Mouse (Mus musculus) central nervous system, embryonic 14 days (tissue): ENCODE measurements around the gene Defb20. TPM values are rescaled to one million over a fixed set of nuclear protein-coding genes. Genes with fewer than 3 reads are reported as not detected.

Experiments
- polyA plus RNA-seq: library from polyadenylated mRNA; depleted of rRNA; stranded (reverse); fragments of >200 nt; gene quantifications from 2 replicates; pipeline ENCODE4 v1.2.3, GENCODE M21; 2012; rRNA removed

The Defb20 gene
- polyA plus RNA-seq, result 0.09 TPM in 1 of 2 replicates, not detected in the other

GRCm38 (mm10) chr2:152476763-152477162, at the start of gene Defb20:
Gene Defb20 (plus strand): TSS chr2:152477063.

GRCm38 (mm10) chr2:152464570-152465150, 12.2 kb upstream of the Defb20 start, which contains the start of gene Defb23:
Gene Defb23 (minus strand): TSS chr2:152464620.

GRCm38 (mm10) chr2:152490038-152490437, 13.2 kb downstream of the Defb20 start, which contains the start of gene Defb22:
Gene Defb22 (minus strand): TSS chr2:152490138.

GRCm38 (mm10) chr2:152511592-152511991, 34.7 kb downstream of the Defb20 start, which contains the start of gene Defb26:
Gene Defb26 (minus strand): TSS chr2:152511692.

GRCm38 (mm10) chr2:152517981-152518380, 41.1 kb downstream of the Defb20 start, which contains the start of gene Defb28:
Gene Defb28 (plus strand): TSS chr2:152518255.

Other genes starting within 250 kb of the Defb20 start
- 43.8 and 46.3 TPM in 2 replicates for gene Tbc1d20, start 183.2 kb upstream of the Defb20 start, polyA plus RNA-seq
- 255 and 263 TPM in 2 replicates for gene Rbck1, start 144.4 kb upstream of the Defb20 start, polyA plus RNA-seq
- 0.37 and 0.63 TPM in 2 replicates for gene Trib3, start 133.0 kb upstream of the Defb20 start, polyA plus RNA-seq
- gene Nrsn2, start 100.4 kb upstream of the Defb20 start, polyA plus RNA-seq, result 21.5 and 24.8 TPM in 2 replicates
- 84.0 and 84.5 TPM in 2 replicates for gene Sox12, start 79.0 kb upstream of the Defb20 start, polyA plus RNA-seq
- 20.1 and 21.6 TPM in 2 replicates for gene Zcchc3, start 62.0 kb upstream of the Defb20 start, polyA plus RNA-seq
- 2.2 and 2.6 TPM in 2 replicates for gene 6820408C15Rik, start 61.5 kb upstream of the Defb20 start, polyA plus RNA-seq
- not detected in 2 replicates for gene Defb23, start 12.4 kb upstream of the Defb20 start, polyA plus RNA-seq
- gene Defb22, start 13.1 kb downstream of the Defb20 start, polyA plus RNA-seq, result not detected in 2 replicates
- not detected in 2 replicates for gene Defb26, start 34.6 kb downstream of the Defb20 start, polyA plus RNA-seq
- not detected in 2 replicates for gene Defb28, start 41.2 kb downstream of the Defb20 start, polyA plus RNA-seq
- not detected in 2 replicates for gene Defb29, start 63.0 kb downstream of the Defb20 start, polyA plus RNA-seq
- gene Gm17416, start 92.3 kb downstream of the Defb20 start, polyA plus RNA-seq, result not detected in 2 replicates
- gene Defb21, start 95.7 kb downstream of the Defb20 start, polyA plus RNA-seq, result not detected in 2 replicates
- gene Defb19, start 103.2 kb downstream of the Defb20 start, polyA plus RNA-seq, result not detected in 2 replicates
- gene Defb45, start 122.3 kb downstream of the Defb20 start, polyA plus RNA-seq, result not detected in 2 replicates
- not detected in 2 replicates for gene Defb36, start 127.3 kb downstream of the Defb20 start, polyA plus RNA-seq
- not detected in 2 replicates for gene Defb25, start 146.0 kb downstream of the Defb20 start, polyA plus RNA-seq
- 0.41 and 0.84 TPM in 2 replicates for gene Rem1, start 149.9 kb downstream of the Defb20 start, polyA plus RNA-seq
- 172 and 175 TPM in 2 replicates for gene H13, start 192.4 kb downstream of the Defb20 start, polyA plus RNA-seq
- 25.2 and 27.7 TPM in 2 replicates for gene Mcts2, start 210.0 kb downstream of the Defb20 start, polyA plus RNA-seq